Mouse (Mus musculus) layer of hippocampus, adult 11-12 months (tissue): ENCODE data around the gene Mvb12a.
A peak's percentile ranks its signal among the peaks of the same experiment; 100 is the strongest.

Experiments
- DNase-seq: peaks from one replicate; pipeline ENCODE4 v3.0.0; 2022; ENCODE audit warnings: low spot score

Gene Mvb12a

DNA sequence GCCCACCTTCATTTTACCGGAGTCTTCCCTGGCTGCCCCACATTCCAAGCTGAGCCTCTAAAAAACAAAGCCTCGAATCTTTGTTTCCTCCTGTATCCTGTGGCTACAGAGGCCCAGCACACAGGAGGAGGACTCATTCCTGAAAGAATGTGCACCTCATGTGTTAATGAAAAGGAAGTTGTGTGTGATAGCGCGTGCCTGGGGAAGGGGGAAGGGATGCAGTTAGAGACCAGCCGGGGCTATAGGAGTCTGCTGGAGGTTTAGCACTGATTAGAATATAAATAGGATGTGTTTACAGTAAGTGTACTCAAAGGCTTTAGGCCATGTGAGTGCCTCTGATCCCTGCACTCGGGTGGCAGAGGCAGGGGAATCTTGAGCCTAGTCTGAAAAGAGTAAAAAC is 16.4 kb upstream of the Mvb12a start:
- no peak for DNase-seq

DNA sequence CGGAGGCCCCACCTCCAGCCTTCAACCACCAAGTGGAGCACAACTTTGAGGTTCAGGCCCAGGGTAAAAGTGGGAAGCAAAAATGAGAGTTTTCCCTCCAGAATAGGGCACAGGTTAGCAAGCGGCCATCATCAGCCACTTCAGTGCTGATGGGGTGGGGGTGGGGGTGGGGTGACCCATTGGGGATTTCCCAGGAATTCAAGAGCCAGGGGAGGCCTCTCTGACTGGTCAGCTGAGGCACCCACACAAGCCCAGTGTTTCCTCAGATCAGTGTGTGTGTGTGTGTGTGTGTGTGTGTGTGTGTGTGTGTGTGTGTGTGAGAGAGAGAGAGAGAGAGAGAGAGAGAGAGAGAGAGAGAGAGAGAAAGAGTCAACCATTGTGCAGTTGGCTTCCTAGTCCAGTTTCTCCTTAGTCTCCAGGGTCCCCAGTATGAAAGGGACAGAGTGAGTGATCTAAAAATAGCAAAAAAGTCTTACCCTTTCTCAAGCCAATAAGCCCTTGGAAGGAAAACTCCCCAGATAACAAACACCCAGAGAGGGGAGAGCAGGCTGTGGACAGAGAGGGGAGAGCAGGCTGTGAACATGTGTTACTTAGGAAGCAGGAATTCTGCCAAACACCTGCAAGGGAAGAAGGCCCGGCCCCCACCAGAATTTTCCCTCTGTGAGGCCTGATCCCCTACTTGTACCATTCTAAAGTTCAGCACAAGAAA is 15.4 kb upstream of the Mvb12a start:
- DNase-seq, result no peak

DNA sequence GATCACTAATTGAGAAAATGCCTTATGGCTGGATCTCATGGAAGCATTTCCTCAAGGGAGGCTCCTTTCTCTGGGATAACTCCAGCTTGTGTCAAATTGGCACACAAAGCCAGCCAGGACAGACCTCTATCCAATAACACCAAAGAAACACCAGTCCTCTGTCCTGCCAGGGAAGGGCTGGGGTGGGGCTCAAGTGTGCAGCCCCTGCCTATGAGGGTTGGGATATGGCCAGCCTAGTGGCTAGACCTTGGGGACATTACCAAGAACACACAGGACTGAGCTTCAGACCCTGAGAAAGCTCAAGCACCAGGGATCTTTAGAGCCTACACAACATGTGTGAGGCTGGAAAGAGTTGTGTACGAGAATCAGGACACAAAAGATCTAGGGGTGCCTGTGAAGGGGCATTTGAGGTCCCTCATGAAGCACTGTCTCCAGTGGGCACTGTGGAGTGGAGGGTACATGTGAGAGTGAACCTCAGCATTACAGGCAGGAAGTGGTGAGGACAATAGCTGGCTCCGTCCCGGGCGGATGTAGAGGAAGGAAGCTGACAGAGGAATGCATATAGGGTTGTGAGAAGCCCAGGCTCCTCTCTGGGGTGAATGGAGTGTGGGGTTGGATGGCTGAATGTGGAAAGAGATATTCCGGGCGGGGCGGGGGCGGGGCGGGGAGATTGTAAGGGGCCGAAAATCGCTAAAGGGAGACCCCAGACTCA is 14.2 kb upstream of the Mvb12a start:
- DNase-seq, result no peak

DNA sequence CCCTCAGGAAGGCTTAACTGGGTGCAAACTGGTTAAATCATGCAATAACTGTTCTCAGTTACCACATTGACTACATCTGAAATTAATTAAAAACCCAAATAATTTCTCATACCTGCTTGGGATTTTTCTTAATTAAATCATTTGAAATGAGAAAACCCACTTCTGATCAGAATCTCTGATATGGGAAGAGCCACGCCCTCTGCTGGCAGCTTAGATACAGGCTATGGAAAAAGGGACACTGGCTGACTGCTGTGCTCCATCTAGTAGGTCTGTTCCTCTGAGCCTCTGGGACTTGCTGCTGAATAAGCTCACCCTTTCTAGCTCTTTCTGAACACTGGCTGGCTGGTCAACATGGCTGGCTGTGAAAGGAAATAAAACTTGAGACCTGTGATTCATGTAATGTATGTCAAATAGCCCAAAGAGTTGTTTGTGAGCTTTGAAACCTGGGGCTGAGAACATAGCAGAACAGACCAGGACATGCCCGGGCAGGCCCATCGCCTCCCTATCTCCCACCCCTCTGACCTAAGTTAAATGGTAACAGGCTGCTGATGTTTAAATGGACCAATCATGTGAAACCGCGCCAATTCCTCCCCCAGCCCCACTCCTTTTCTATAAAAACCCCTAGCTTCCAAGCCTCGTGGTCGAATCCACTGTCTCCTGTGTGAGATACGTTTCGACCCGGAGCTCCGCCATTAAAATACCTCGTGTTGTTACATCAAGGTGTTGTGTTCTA is 11.8 kb upstream of the Mvb12a start:
- DNase-seq, result peak; percentile 64

DNA sequence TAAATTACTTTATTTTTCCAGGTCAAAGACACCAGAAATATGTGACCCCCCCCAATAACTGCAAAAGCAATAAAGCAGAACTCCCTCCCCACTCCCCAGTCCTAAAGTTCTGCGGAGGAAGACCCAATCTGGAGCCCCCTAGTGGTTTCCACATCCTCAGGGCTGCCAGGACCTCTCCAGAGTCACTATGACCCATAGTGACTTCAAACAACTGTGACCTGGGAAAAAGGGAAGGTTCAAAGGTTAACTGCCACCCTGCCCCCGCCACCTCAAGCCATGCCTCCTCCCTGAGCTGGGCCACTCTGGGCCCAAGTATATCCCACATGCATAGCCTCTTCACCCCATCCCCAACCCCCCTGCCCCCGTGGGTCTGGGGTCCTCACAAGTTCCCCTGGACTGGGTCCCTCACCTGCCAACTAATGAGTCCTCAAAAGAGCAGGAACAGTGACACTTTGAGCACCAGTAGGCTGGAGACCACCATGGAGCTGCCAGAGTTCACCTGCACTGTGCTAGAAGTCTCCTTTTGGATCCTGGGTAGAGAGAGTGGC is 8.4 kb upstream of the Mvb12a start:
- DNase-seq, result no peak

DNA sequence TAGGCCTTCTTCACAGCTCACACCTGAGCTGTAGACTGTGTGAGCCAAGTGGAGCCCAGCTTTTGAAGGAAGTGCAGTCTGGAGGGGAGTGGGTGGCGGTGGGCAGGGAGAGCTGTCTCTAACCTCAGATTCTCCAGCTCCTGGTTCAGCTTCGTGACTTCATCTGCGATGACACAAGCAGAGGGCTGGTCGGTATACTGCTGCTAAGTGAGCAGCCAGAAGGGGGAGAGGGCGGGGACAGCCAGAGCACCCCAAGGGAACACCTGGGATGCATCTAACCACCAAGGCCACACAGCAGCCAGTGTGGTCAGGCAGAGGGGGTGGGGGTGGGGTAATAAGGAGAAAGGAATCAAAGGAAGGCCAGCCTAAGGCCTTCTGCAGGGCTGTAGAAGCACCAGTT is 7.1 kb upstream of the Mvb12a start:
- DNase-seq, result no peak

DNA sequence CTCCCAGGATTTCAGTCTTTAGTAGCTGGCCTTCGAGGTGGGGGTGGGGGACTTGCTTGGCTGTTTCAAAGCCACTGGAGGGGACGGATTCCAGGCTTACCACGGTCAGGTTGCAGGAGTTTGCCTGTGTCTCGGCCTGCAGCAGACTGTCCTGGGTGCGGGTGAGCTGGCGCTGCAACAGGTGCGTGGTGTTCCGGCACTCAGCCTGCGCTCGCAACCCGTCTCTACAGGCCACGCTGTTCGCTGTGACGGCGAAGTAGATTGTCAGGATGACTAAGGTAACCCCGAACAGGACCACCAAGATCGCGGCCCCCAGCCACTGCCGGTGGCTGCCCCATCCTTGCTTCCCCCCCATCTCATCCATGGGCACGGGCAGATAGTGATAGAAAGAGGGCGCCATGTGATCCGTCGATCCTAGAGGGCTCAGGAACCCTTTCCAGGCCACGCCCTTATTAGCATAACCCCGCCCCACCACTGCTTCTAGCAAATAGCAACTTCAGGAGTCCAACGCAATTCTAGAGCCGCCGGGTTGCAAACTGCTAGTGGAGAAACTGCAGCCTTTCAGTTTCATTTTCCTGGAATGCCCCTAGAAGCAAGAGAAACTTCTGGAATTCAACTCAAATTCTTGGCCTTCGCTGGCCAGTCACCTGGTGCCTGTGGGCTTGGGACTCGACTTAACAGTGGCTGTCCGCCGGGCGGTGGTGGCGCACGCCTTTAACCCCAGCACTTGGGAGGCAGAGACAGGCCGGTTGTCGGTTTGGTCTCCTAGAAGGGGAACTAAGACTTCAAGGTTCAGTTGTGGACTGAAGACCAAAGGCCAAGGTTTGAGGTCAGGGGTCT is 5.5 kb upstream of the Mvb12a start, which contains the start of gene Bst2:
Gene Bst2, minus strand, starts transcription at position 429 of the 840 bp plus-strand sequence.
- DNase-seq, result peak; percentile 70

DNA sequence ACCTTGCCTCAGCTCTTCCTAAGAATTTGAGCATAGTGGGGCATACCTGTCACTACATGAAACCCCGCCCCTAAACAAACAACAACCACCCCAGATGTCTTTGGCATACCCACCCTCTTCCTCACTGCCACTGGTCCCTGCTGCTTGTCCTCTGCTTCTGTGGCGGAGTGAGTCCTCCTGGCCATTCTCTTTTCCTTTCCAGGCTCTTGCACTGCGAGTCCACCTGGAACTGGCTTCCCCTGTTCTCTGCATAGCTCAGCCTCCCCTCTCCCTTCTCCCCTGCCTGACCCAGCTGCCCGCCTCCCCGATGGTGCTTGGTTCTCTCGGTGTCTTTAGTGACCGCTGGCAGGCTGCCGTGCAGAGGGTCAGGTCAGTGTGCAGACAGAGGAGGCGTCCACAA is 1.0 kb downstream of the Mvb12a start:
- no peak for DNase-seq

DNA sequence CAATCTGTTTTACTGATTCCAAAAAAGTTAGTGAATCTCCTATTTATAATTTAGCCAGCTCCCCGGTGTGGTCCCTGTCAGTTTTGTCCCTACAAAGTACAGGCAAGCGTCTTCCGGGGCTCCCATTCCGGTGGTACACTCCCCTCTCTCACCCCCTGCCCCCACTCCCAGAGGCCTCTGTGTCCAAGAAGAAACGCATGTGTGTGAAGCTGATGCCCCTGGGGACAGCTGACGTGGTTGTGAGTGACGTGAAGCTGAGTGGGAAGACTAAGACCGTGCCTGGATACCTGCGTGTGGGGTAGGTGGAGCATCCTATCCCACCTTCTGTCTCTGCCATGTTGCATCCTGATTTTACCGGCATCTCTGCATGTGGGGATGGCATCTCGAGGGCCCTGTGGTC is 2.3 kb downstream of the Mvb12a start:
- no peak for DNase-seq

DNA sequence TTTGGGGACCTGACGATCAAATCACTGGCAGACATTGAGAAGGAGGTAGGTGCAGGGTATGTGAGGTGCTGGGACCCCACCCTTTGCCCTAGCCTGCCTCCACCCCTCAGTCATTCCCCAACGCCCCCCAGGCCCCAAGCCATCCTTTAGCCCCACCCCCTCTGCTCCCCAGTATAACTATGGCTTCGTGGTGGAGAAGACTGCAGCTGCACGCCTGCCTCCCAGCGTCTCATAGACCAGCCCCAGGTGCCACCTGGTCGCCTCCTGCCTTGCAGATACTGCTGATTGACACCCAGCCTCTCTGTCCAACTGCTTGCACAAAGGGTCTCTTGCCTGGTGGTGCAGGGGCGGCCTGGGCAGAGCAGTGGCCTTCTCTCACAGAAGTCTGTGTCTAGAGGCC is 4.9 kb downstream of the Mvb12a start:
- DNase-seq, result no peak

DNA sequence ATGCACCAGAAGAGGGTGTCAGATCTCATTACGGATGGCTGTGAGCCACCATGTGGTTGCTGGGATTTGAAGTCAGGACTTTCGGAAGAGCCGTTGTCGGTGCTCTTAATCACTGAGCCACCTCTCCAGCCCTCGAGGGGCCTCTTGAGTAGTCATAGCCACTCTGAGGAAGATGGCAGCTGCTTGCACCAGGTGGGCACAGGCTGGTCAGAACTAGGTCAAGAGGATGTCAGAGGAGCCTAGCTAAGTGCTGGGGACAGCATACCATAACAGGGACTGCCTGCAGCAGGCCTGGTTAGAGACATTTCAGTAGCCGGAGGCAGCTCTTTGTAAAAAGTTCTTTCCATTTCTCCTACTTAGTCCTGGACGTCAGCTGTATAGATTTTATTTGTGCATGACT is 8.0 kb downstream of the Mvb12a start:
- DNase-seq, result no peak

DNA sequence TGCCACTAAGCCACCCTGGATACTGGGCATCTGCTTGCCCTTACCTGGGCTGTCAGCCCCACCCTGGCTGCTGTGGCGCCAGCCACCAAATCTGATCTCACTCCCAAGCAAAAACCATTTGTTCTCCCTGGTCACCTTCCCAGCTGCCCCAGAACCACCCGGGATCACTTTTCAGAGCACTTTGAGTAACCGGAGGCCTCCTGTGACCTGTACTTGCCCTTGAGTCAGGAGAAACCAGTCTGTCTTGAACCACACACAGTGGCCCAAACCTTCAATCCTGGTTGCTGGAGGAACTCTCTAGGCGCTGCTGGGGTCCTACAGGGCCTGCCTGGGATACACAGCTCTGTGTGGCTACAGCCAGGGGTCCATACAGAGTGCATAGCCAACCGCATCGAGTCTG is 10.0 kb downstream of the Mvb12a start:
- DNase-seq, result no peak

DNA sequence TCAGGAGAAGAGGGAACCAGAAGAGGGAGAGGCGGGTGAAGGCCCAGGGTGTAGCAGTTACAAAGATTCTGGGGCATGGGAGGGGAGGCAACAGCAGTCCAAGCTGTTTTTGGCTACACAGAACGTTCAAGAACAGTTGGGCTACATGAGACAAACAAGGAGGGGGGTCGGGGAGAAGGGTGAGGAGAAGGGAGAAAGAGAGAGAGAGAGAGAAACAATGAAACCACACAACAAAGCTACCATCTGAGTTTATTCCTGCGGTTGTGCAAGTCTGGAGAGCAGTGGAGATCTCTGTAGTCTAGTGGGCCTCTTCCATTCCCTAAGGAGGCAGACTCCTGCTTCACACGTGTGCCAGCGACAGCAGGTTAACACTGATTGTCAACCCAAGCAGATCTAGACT is 11.3 kb downstream of the Mvb12a start:
- no peak for DNase-seq

DNA sequence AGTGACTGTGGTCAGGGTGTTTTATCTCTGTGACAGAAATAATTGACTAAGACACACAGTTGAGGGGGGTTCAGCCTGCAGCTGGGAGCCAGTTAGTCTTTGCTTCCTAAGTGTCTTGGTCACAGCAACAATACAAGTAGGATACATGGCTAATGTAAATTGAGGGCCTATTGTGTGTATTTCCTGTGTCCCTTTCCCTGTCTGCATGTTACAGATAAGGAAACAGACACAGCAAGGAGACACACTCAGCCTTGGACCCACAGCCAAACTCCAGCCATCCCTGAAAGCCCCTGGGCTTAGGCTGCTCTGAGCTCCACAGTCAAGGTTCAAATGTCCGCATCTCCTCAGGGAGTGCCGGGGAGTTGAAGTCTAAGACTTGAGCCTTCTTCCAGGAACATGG is 11.9 kb downstream of the Mvb12a start:
- DNase-seq, result no peak

DNA sequence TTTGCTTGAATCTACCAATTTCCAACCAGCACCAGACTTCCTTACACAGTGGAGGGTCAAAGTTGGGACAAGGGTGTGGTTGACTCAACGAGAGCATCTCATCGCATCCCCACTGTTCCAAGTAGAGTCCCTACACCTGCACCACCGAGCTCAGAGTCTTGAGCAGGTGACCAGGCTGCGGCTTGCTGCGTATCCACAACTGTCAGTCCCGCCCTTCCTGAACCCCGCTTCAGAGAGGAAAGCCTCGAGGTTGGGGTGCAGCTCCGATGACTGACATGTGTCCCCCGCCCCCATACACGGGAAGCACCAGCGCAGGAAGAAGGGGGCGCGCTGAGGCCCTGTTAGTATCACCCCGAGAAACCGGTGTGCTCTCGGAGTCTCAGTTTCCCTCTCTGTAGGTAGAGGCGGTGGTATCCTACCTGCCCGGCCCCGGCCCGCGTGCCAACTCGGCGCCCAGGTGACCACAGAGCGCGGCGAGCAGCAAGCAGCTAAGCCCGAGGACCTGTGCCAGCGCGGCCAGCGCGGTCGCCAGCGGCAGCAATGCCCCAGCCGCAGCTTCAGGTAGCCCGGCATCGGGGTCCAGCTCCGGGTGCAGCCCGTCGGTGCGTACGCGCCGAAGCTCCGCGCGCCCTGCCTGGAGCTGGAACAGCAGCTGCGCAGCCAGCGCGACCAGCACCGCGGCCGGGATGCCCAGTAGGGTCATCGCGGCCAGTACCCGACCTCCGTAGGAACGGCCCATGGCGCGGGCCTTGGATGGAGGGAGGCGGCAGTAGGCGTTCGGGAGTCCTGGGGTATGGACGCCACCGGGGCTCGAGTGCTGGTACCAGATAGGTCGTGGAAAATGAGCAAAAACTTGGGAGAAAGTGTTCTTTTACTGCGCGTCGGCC is 15.6 kb downstream of the Mvb12a start, which contains the start of gene Tmem221:
Gene Tmem221, minus strand, starts transcription at position 801 of the 887 bp plus-strand sequence.
- DNase-seq, result no peak

DNA sequence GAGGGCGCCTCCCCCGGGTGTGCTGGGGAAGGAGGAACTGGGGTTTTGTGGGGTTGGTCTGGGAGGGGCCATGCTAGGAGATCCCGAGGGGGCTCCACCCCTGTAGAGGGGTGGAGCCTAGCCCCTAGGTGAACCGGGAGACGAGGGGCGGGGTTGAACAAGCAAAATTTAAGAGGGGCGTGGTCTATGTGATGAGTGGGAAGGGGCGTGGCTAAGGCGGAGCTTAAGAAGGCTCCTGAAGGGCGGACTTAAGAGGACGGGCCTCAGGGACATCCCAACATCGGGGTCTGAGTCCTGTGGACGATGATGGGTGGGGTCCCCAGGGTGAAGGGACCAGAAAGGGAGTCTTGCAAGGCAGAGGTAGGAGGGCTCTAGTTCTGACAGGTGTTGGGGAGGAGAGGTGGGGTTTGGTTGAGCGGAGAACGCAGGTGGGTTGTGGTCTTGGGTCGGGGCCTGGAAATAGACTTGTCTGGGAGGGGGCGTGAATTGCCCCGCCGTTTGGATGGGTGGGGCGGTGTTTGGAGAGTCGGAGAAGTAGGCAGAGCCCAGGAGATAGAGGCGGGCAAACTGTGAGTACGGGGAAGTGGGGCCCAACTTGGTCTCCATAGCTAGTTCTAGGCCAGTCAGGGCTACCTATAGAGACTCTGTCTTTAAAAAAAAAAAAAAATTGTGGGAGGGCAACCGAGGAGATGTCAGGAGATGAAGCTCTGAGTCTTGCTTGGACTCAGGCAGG is 16.4 kb downstream of the Mvb12a start:
- peak; percentile 58 for DNase-seq

DNA sequence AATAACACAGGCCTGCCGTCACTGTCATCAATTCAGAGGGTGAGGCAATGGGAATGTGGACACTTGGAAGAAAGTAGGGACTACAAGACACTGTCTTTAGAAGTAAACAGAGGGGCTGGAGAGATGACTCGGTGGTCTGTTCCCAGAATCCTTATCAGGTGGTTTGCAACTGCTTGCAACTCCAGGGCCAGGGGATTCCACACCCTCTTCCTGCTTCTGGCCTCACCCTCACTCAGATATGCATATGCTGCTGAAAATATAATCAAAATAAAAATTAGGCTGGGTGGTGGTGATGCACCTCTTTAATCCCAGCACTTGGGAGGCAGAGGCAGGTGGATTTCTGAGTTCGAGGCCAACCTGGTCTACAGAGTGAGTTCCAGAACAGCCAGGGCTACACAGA is 17.3 kb downstream of the Mvb12a start:
- no peak for DNase-seq

DNA sequence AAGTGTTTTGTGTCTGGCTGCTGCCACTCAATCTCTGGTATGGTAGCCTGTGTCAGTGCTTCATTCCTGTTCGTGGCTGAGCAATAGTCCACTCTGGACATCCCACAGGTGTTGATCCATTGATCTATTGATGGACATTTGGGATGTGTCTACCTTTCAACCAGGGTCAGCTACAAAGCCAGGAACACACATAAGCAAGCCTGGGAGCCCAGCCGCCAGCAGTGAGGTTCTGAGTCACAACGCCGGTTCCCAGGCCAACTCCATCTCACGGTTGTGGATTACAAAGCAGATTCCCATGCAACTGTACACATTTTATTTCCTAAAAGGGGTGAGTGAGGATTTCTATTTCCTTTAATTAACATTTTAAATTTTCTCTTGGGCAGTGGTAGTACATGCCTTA is 18.0 kb downstream of the Mvb12a start:
- no peak for DNase-seq

DNA sequence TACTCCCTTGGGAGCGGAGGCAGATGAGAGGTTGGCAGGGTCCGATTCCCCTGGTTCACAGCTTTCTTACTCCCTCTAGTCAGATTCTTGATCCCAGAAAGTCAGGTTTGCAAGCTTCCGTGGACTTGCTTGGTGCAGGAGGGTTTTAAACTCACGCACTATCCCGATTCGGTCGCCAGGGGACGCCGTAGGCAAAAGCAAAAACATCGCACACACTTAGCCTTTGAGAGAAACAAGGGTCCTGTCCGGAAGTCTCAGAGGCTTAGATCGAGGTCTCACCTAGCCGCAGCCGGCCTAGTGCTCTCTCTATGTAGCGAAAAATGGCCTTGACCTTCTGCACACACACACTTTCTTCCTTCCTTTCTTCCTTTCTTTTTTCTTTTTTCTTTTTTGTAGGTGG is 18.7 kb downstream of the Mvb12a start:
- DNase-seq, result peak; percentile 60

DNA sequence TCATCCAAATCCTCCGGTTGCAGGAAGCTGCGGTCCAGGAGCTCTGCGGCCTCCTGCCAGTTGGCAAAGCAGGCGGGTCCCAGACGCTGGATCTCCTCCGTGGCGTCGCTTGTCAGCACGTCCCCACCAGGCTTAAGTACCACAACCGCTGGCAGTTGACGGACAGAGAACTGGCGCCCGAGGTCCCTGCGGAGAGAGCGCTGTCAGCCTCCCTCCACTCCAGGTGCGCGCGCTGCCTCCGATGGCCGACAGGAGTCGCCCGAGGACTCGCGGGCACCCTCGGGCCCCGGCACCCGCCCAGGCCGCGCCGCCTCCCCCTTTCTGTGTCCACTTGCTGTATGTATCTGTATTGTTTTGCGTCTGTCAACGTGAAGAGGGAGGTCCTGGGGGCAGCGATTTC is 20.0 kb downstream of the Mvb12a start:
- DNase-seq, result peak; percentile 69
